Mouse (Mus musculus): ENCODE measurements around the gene Gm10717. TPM values are rescaled to one million over a fixed set of nuclear protein-coding genes. Genes with fewer than 3 reads are reported as not detected.
"Not testable (repeated sequence)": the region's sequence is repeated elsewhere in the genome, so short reads cannot be mapped to it uniquely, and the experiment has no call there.

Gm10717 gene
- polyA plus RNA-seq (2015; fragmentation: Nextera tagmentation; extraction: Ambion mirVana), result 0.58 TPM in 1 of 2 replicates, not detected in the other

GRCm38 (mm10) chr9:3024912-3025467 is at the start of gene Gm10717:
Gm10717 (plus strand) TSS chr9:3025417.
- not testable (repeated sequence) for ATAC-seq (replicated peaks; ENCODE audit: low FRiP score); H3K4me2 ChIP-seq; H3K4me1 ChIP-seq; H3K27me3 ChIP-seq; H3K4me3 ChIP-seq (replicated peaks); H3K9ac ChIP-seq; H3K9me3 ChIP-seq (replicated peaks); H3K36me3 ChIP-seq; H3K27ac ChIP-seq
- WGBS, result 72% methylated on average over 12 of the region's 12 CpGs

- not testable (repeated sequence) for H3K27ac ChIP-seq; H3K9ac ChIP-seq; H3K36me3 ChIP-seq; ATAC-seq (replicated peaks; ENCODE audit: low FRiP score); H3K4me2 ChIP-seq; H3K4me1 ChIP-seq; H3K27me3 ChIP-seq; H3K9me3 ChIP-seq (replicated peaks); H3K4me3 ChIP-seq (replicated peaks)
- 74% methylated on average over 12 of the region's 12 CpGs for WGBS
Measured at GRCm38 (mm10) chr9:3000445-3000972, 24.7 kb upstream of the Gm10717 start, which contains the start of gene Gm10722. Gm10722 (plus strand) TSS chr9:3000922.

- H3K9me3 ChIP-seq (replicated peaks); H3K9ac ChIP-seq; H3K27me3 ChIP-seq; ATAC-seq (replicated peaks; ENCODE audit: low FRiP score); H3K4me2 ChIP-seq; H3K4me3 ChIP-seq (replicated peaks); H3K27ac ChIP-seq; H3K36me3 ChIP-seq; H3K4me1 ChIP-seq: not testable (repeated sequence)
- 67% methylated on average over 8 of the region's 8 CpGs for WGBS
Measured at GRCm38 (mm10) chr9:3001006-3001405, 24.2 kb upstream of the Gm10717 start.

- not testable (repeated sequence) for H3K27ac ChIP-seq; H3K36me3 ChIP-seq; H3K4me1 ChIP-seq; H3K9ac ChIP-seq; H3K27me3 ChIP-seq; H3K9me3 ChIP-seq (replicated peaks); H3K4me2 ChIP-seq; H3K4me3 ChIP-seq (replicated peaks)
- WGBS, result 70% methylated on average over 9 of the region's 11 CpGs
- ATAC-seq (replicated peaks; ENCODE audit: low FRiP score), result peak; percentile 90
Measured at GRCm38 (mm10) chr9:3001948-3002659, 23.1 kb upstream of the Gm10717 start.

GRCm38 (mm10) chr9:3002794-3003396 is 22.3 kb upstream of the Gm10717 start, which contains the start of gene Gm11168:
Gm11168 (plus strand) TSS chr9:3003346.
- 74% methylated on average over 6 of the region's 14 CpGs for WGBS
- H3K4me1 ChIP-seq; ATAC-seq (replicated peaks; ENCODE audit: low FRiP score); H3K9ac ChIP-seq; H3K36me3 ChIP-seq; H3K27ac ChIP-seq; H3K4me2 ChIP-seq; H3K27me3 ChIP-seq; H3K9me3 ChIP-seq (replicated peaks); H3K4me3 ChIP-seq (replicated peaks): not testable (repeated sequence)

GRCm38 (mm10) chr9:3006179-3006578 is 19.0 kb upstream of the Gm10717 start:
- 80% methylated on average over 1 of the region's 5 CpGs for WGBS
- ATAC-seq (replicated peaks; ENCODE audit: low FRiP score), result not testable (repeated sequence)

GRCm38 (mm10) chr9:3006636-3007035 is 18.6 kb upstream of the Gm10717 start:
- 77% methylated on average over 8 of the region's 8 CpGs for WGBS
- H3K9ac ChIP-seq; H3K4me2 ChIP-seq; H3K4me3 ChIP-seq (replicated peaks); H3K27me3 ChIP-seq; H3K9me3 ChIP-seq (replicated peaks); H3K36me3 ChIP-seq; H3K27ac ChIP-seq; H3K4me1 ChIP-seq: not testable (repeated sequence)
- ATAC-seq (replicated peaks; ENCODE audit: low FRiP score), result peak; percentile 70

More at GRCm38 (mm10) chr9:3006179-3006578, 19.0 kb upstream of the Gm10717 start:
- H3K4me1 ChIP-seq; H3K4me3 ChIP-seq (replicated peaks); H3K4me2 ChIP-seq; H3K9ac ChIP-seq; H3K27me3 ChIP-seq; H3K27ac ChIP-seq; H3K36me3 ChIP-seq; H3K9me3 ChIP-seq (replicated peaks): not testable (repeated sequence)

GRCm38 (mm10) chr9:3007272-3007671 is 17.9 kb upstream of the Gm10717 start:
- H3K4me3 ChIP-seq (replicated peaks); H3K4me1 ChIP-seq; H3K9ac ChIP-seq; H3K27me3 ChIP-seq; H3K9me3 ChIP-seq (replicated peaks); H3K27ac ChIP-seq; ATAC-seq (replicated peaks; ENCODE audit: low FRiP score); H3K36me3 ChIP-seq; H3K4me2 ChIP-seq: not testable (repeated sequence)
- WGBS, result 81% methylated on average over 8 of the region's 9 CpGs

GRCm38 (mm10) chr9:3009331-3009730 is 15.9 kb upstream of the Gm10717 start:
- not testable (repeated sequence) for H3K9me3 ChIP-seq (replicated peaks)

GRCm38 (mm10) chr9:3012054-3012621 is 13.1 kb upstream of the Gm10717 start:
- H3K36me3 ChIP-seq; H3K4me2 ChIP-seq; ATAC-seq (replicated peaks; ENCODE audit: low FRiP score); H3K27ac ChIP-seq; H3K27me3 ChIP-seq; H3K4me1 ChIP-seq; H3K9me3 ChIP-seq (replicated peaks); H3K4me3 ChIP-seq (replicated peaks); H3K9ac ChIP-seq: not testable (repeated sequence)
- WGBS, result 87% methylated on average over 3 of the region's 7 CpGs

More at GRCm38 (mm10) chr9:3009331-3009730, 15.9 kb upstream of the Gm10717 start:
- not testable (repeated sequence) for H3K36me3 ChIP-seq; H3K27ac ChIP-seq; H3K4me3 ChIP-seq (replicated peaks); H3K27me3 ChIP-seq; H3K4me2 ChIP-seq; H3K4me1 ChIP-seq; H3K9ac ChIP-seq
- no CpG with 5 or more reads among the region's 5 CpGs for WGBS
- peak; percentile 45; the same call in 1 of the 2 replicates for ATAC-seq (replicated peaks; ENCODE audit: low FRiP score)

- not testable (repeated sequence) for H3K4me3 ChIP-seq (replicated peaks); H3K27ac ChIP-seq; H3K4me1 ChIP-seq; H3K9me3 ChIP-seq (replicated peaks); H3K36me3 ChIP-seq; H3K9ac ChIP-seq; H3K4me2 ChIP-seq; H3K27me3 ChIP-seq
- ATAC-seq (replicated peaks; ENCODE audit: low FRiP score), result peak; percentile 70; the same call in 1 of the 2 replicates
- 75% methylated on average over 1 of the region's 11 CpGs for WGBS
Measured at GRCm38 (mm10) chr9:3012733-3013279, 12.4 kb upstream of the Gm10717 start, which contains the start of gene Gm10721. Gm10721 (plus strand) TSS chr9:3013140.

GRCm38 (mm10) chr9:3015354-3015753 is 9.9 kb upstream of the Gm10717 start, which contains the start of gene Gm10720:
Gm10720 (plus strand) TSS chr9:3015654.
- not testable (repeated sequence) for H3K4me1 ChIP-seq
- 68% methylated on average over 5 of the region's 9 CpGs for WGBS

More at GRCm38 (mm10) chr9:3015354-3015753, 9.9 kb upstream of the Gm10717 start, which contains the start of gene Gm10720:
- H3K36me3 ChIP-seq; H3K4me2 ChIP-seq; H3K9ac ChIP-seq; ATAC-seq (replicated peaks; ENCODE audit: low FRiP score); H3K27ac ChIP-seq; H3K4me3 ChIP-seq (replicated peaks); H3K9me3 ChIP-seq (replicated peaks); H3K27me3 ChIP-seq: not testable (repeated sequence)

Data from kidney, embryonic 15.5 days (tissue).